Mouse (Mus musculus) hindbrain, embryonic 11.5 days (tissue): ENCODE results near the gene Krtcap2. TPM values are rescaled to one million over a fixed set of nuclear protein-coding genes. Genes with fewer than 3 reads are reported as not detected.
A peak's percentile ranks its signal among the peaks of the same experiment; 100 is the strongest.

Source experiments
- ATAC-seq: fragments of 200-750 bp; cut with Nextera tagmentation; 2 replicates; pipeline ENCODE4 v1.8.0; 2017; ENCODE audit warnings: mild to moderate bottlenecking, moderate TSS enrichment, moderate library complexity; ENCODE audit not compliant: low FRiP score
- DNase-seq: peaks from one replicate; pipeline ENCODE4 v3.0.0-alpha.2; 2015; ENCODE audit warnings: low spot score
- H3K27ac ChIP-seq: fragments of 300-500 bp; sonication (generic); 2 replicates; pipeline ENCODE4 v1.5.1; 2014; ENCODE audit warnings: mild to moderate bottlenecking, low read depth, low read length
- H3K27me3 ChIP-seq: fragments of 300-500 bp; sonication (generic); 2 replicates; pipeline ENCODE4 v1.6.1; 2014; ENCODE audit warnings: mild to moderate bottlenecking, low read length, moderate library complexity, mixed read lengths; ENCODE audit not compliant: control insufficient read depth, insufficient read depth
- H3K36me3 ChIP-seq: fragments of 300-500 bp; sonication (generic); 2 replicates; pipeline ENCODE4 v1.6.1; 2014; ENCODE audit warnings: mild to moderate bottlenecking, low read length, moderate library complexity, mixed read lengths; ENCODE audit not compliant: control insufficient read depth, insufficient read depth
- H3K4me1 ChIP-seq: fragments of 300-500 bp; sonication (generic); replicated peaks from 2 replicates; pipeline ENCODE4 v1.6.1; 2014; ENCODE audit warnings: low read length, mixed read lengths; ENCODE audit not compliant: control insufficient read depth, insufficient read depth
- H3K4me2 ChIP-seq: fragments of 300-500 bp; sonication (generic); replicated peaks from 2 replicates; pipeline ENCODE4 v1.6.1; 2014; ENCODE audit warnings: mild to moderate bottlenecking, low read depth, low read length
- H3K4me3 ChIP-seq: fragments of 300-500 bp; sonication (generic); 2 replicates; pipeline ENCODE4 v1.5.1; 2014; ENCODE audit warnings: low read depth, low read length
- H3K9ac ChIP-seq: fragments of 300-500 bp; sonication (generic); 2 replicates; pipeline ENCODE4 v1.6.1; 2014; ENCODE audit warnings: low read depth, low read length
- H3K9me3 ChIP-seq: fragments of 300-500 bp; sonication (generic); 2 replicates; pipeline ENCODE4 v1.6.1; 2016; ENCODE audit warnings: low read length; ENCODE audit not compliant: control insufficient read depth
- WGBS: fragments of 180-500 bp; shearing (Covaris S2); extraction: QIAGEN DNeasy Blood & Tissue Kit; methylation state at CpG from one replicate; pipeline ENCODE4 v1.1.7; 2014; 5-methylcytosine and 5-hydroxymethylcytosine counted together
- polyA plus RNA-seq: library from polyadenylated mRNA; unstranded; fragments of >200 nt; fragmentation: Nextera tagmentation; extraction: Ambion mirVana; gene quantifications from 2 replicates; pipeline ENCODE4 v1.2.1, GENCODE M21; 2014

Krtcap2 gene
- polyA plus RNA-seq, 1 experiment from 2014 or later, result 289 TPM

- no peaks in the 10 kb centered on the region for H3K27me3 ChIP-seq
- H3K4me3 ChIP-seq, result no peak overlapping the region
- H3K27ac ChIP-seq, result no peak overlapping the region
- H3K4me2 ChIP-seq, result no peak overlapping the region
- H3K9ac ChIP-seq, result no peak overlapping the region
- DNase-seq (no peak), ATAC-seq (no peak)
- no peaks in the 10 kb centered on the region for H3K9me3 ChIP-seq
- peaks cover 2% of the 10 kb centered on the region; the same call in 1 of the 2 replicates for H3K4me1 ChIP-seq
- WGBS, result 92% methylated on average over 13 of the region's 13 CpGs
- H3K36me3 ChIP-seq, result peaks cover 17% of the 10 kb centered on the region; the same call in 1 of the 2 replicates
Measured at GRCm38 (mm10) chr3:89208075-89208657, 37.6 kb upstream of the Krtcap2 start.

DNA sequence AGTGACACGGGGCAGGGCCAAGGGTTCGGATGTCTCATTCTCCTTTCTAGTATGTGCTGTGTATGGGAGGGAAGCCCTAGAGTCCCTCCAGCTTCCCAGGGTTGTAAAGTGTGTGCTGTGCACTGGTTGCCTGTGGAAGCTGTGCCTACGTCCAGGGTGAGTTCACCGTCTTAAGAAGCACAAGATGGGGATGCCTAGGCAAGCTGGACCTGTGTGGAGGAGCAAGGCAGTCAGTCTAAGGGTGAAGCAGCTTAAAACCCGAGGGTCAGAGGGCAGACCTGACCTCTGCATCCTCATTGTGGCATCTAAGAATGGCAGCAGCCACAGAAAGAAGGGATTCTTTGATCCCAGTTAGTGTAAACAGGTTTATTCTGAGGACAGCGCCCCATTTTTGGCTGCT, 37.0 kb upstream of the Krtcap2 start:
- DNase-seq, result no peak
- 93% methylated on average over 6 of the region's 6 CpGs for WGBS
- Histone ChIP-seq H3K4me2 (no peak overlapping the region), H3K9ac (no peak overlapping the region), H3K4me1 (no peaks in the 10 kb centered on the region), H3K9me3 (no peaks in the 10 kb centered on the region), H3K4me3 (no peak overlapping the region), H3K36me3 (peaks cover 17% of the 10 kb centered on the region; the same call in 1 of the 2 replicates), H3K27ac (no peak overlapping the region), H3K27me3 (no peaks in the 10 kb centered on the region)
- no peak for ATAC-seq

GRCm38 (mm10) chr3:89209731-89210130, 36.0 kb upstream of the Krtcap2 start:
- no peak for DNase-seq
- WGBS, result 95% methylated on average over 7 of the region's 7 CpGs
- H3K36me3 ChIP-seq, result peaks cover 17% of the 10 kb centered on the region; the same call in 1 of the 2 replicates

GRCm38 (mm10) chr3:89210162-89210561, 35.6 kb upstream of the Krtcap2 start:
- Histone ChIP-seq H3K4me1 (no peaks in the 10 kb centered on the region; the same call in 1 of the 2 replicates), H3K9ac (no peak overlapping the region), H3K4me2 (no peak overlapping the region), H3K4me3 (no peak overlapping the region), H3K27me3 (no peaks in the 10 kb centered on the region), H3K9me3 (no peaks in the 10 kb centered on the region), H3K27ac (no peak overlapping the region), H3K36me3 (peaks cover 17% of the 10 kb centered on the region; the same call in 1 of the 2 replicates)
- no peak for DNase-seq
- WGBS, result 88% methylated on average over 13 of the region's 13 CpGs
- no peak for ATAC-seq

More at GRCm38 (mm10) chr3:89209731-89210130, 36.0 kb upstream of the Krtcap2 start:
- Histone ChIP-seq H3K4me2 (no peak overlapping the region), H3K27me3 (no peaks in the 10 kb centered on the region), H3K4me1 (no peaks in the 10 kb centered on the region; the same call in 1 of the 2 replicates), H3K27ac (no peak overlapping the region), H3K9ac (no peak overlapping the region), H3K9me3 (no peaks in the 10 kb centered on the region), H3K4me3 (no peak overlapping the region)
- no peak for ATAC-seq

- H3K9me3 ChIP-seq, result no peaks in the 10 kb centered on the region
- H3K4me2 ChIP-seq, result no peak overlapping the region
- DNase-seq (no peak), ATAC-seq (no peak)
- H3K9ac ChIP-seq, result no peak overlapping the region
- H3K36me3 ChIP-seq, result peaks cover 17% of the 10 kb centered on the region; the same call in 1 of the 2 replicates
- no peak overlapping the region for H3K4me3 ChIP-seq
- H3K27me3 ChIP-seq, result no peaks in the 10 kb centered on the region
- H3K4me1 ChIP-seq, result no peaks in the 10 kb centered on the region; the same call in 1 of the 2 replicates
- H3K27ac ChIP-seq, result no peak overlapping the region
- 89% methylated on average over 7 of the region's 7 CpGs for WGBS
Measured at GRCm38 (mm10) chr3:89210731-89211130, 35.0 kb upstream of the Krtcap2 start.

- Histone ChIP-seq H3K27ac (peak overlapping the region; percentile 98), H3K36me3 (peaks cover 3% of the 10 kb centered on the region; the same call in 1 of the 2 replicates), H3K4me1 (no peaks in the 10 kb centered on the region; the same call in 1 of the 2 replicates), H3K9ac (peak overlapping the region; percentile 64), H3K4me3 (peak overlapping the region; percentile 63), H3K9me3 (no peaks in the 10 kb centered on the region), H3K27me3 (no peaks in the 10 kb centered on the region), H3K4me2 (peak overlapping the region; percentile 66)
- DNase-seq (peak; percentile 98), ATAC-seq (peak; percentile 89)
- WGBS, result under 1% methylated on average over 64 of the region's 69 CpGs
Measured at GRCm38 (mm10) chr3:89213803-89214530, 31.8 kb upstream of the Krtcap2 start.

DNA sequence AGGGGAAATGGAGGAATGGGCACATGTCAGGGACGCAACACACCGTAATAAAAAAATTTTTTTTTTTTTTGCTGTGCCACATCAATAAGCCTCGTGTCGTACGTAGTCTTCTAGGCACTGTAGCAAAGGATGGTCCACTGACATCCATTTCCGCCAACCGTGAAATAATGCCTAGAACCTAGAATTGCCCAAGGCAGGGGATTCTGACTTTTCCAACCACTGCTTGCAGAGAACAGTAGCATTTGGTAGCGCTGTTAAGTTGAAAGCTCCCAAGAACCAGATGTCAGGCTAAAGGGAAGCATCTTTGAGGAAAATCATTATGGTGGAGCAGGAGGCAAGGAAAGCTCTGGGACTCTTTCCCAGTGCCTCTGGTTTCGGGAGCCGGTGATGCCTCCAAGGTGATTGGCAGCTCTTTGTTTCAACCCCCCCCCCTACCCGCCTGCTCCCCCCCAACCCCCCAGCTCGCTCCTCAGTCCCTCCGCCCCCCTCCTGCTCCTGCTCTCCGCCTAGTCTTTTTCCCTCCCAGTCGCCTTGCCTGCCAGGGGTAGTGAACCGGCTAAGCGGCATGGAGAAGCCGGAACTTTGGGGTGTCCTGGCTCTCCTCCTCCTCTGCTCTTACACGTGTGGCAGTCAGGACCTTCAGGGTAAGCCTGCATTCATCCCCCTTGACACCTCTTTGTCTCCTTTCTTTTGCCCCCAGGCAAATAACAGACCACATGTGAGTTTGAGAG, 30.9 kb upstream of the Krtcap2 start, which contains the start of gene Thbs3:
Gene Thbs3 (plus strand): TSS at position 500 of the 731 bp plus-strand sequence.
- 1% methylated on average over 18 of the region's 19 CpGs for WGBS
- ATAC-seq, result no peak
- peak; percentile 71 for DNase-seq
- H3K4me2 ChIP-seq, result peak within 1 kb of the TSS; percentile 66
- H3K9me3 ChIP-seq, result no peaks in the 10 kb centered on the region
- H3K4me1 ChIP-seq, result peaks cover 3% of the 10 kb centered on the region; the same call in 1 of the 2 replicates
- peak within 1 kb of the TSS; percentile 64 for H3K9ac ChIP-seq
- H3K27me3 ChIP-seq, result no peaks in the 10 kb centered on the region
- H3K36me3 ChIP-seq, result no peaks in the 10 kb centered on the region; the same call in 1 of the 2 replicates
- H3K27ac ChIP-seq, result peak within 1 kb of the TSS; percentile 98
- H3K4me3 ChIP-seq, result peak within 1 kb of the TSS; percentile 63

- peak overlapping the region; percentile 66 for H3K4me2 ChIP-seq
- whole genome bisulfite sequencing, result 1% methylated on average over 6 of the region's 6 CpGs
- H3K9me3 ChIP-seq, result no peaks in the 10 kb centered on the region
- peak overlapping the region; percentile 63 for H3K4me3 ChIP-seq
- ATAC-seq, result peak; percentile 17
- peaks cover 3% of the 10 kb centered on the region; the same call in 1 of the 2 replicates for H3K4me1 ChIP-seq
- H3K36me3 ChIP-seq, result no peaks in the 10 kb centered on the region; the same call in 1 of the 2 replicates
- peak overlapping the region; percentile 35 for H3K9ac ChIP-seq
- peak; percentile 94 for DNase-seq
- peak overlapping the region; percentile 98 for H3K27ac ChIP-seq
- H3K27me3 ChIP-seq, result no peaks in the 10 kb centered on the region
Measured at GRCm38 (mm10) chr3:89215853-89216252, 29.9 kb upstream of the Krtcap2 start.
